Mouse (Mus musculus): ENCODE results near the gene Itln1. TPM values are rescaled to one million over a fixed set of nuclear protein-coding genes. Genes with fewer than 3 reads are reported as not detected.

Gene Itln1
- not detected for total RNA-seq (2021)
- long read RNA-seq, experiment 1, result 0 reads
- long read RNA-seq, experiment 2, result 0 reads

GRCm38 (mm10) chr1:171535194-171535593 is at the start of gene Itln1:
Gene Itln1, minus strand, starts transcription at chr1:171535294.
- no peak for DNase-seq (ENCODE audit: low spot score in 2 of 2)

DNA sequence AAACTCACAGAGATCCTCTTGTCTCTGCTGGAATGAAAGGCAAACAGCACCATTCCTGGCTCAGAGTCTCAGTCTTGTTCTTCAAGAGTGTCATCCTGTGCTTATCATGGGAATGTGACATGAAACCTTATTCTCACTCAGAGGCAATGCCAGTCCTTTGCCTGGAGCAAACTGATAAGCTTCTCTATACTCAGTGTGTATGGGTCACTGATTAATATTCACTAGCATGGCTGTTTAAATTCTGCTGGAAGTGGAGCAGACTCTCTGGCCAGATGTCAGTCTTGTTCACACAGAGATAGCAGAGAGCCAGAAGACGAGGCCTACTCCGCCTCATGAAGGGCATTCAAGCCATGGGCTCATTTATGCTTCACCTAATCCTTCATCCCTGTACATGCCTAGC is 49.5 kb upstream of the Itln1 start:
- no peak for DNase-seq (ENCODE audit: low spot score in 2 of 2)

GRCm38 (mm10) chr1:171577168-171577567 is 42.1 kb upstream of the Itln1 start:
- no peak for DNase-seq (ENCODE audit: low spot score in 2 of 2)

DNA sequence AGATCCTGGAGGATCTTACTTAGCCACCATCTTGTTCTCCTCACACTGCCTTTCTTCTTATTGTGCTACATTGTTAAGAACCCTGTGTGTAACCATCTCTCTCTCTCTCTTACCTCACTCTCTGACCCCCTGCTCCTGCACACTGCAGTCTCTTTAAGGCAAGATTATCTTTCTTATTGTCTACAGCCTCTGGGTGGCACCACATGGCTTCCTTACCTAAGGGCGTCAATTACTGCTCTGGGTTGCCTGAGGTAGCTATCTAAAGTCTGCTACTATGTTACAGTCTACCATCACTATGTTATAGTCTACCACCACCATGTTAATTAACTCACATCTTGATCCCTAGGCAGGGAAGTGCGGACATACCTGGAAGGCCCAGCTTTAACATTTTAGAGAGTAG is 33.3 kb upstream of the Itln1 start:
- DNase-seq (ENCODE audit: low spot score in 2 of 2), result no peak

GRCm38 (mm10) chr1:171566777-171567176 is 31.7 kb upstream of the Itln1 start:
- DNase-seq (ENCODE audit: low spot score in 2 of 2), result peak; percentile 13 to 34

DNA sequence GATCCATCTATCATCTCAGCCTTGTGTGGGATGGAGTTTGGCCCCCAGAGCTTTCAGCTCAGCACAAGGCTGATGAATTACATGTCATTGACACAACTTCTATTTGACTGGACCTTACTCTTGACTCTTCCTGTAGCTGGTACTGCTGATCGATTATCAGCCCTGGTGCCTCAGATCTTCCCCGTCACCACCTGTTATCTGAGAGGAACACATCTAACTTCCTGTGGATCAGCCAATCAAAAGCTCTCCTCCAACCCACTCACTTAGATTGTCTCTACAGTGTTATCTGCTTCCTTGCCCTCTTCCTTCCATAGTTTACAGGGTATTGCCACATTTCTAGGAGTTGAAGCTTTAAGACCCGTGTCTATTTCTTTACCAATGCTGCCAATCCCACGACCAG is 30.8 kb upstream of the Itln1 start:
- no peak for DNase-seq (ENCODE audit: low spot score in 2 of 2)

- DNase-seq (ENCODE audit: low spot score in 2 of 2), result no peak
These were observed 29.2 kb upstream of the Itln1 start for GRCm38 (mm10) chr1:171564247-171564646.

- no peak for DNase-seq (ENCODE audit: low spot score in 2 of 2)
These were observed 27.9 kb upstream of the Itln1 start for GRCm38 (mm10) chr1:171563042-171563441.

DNA sequence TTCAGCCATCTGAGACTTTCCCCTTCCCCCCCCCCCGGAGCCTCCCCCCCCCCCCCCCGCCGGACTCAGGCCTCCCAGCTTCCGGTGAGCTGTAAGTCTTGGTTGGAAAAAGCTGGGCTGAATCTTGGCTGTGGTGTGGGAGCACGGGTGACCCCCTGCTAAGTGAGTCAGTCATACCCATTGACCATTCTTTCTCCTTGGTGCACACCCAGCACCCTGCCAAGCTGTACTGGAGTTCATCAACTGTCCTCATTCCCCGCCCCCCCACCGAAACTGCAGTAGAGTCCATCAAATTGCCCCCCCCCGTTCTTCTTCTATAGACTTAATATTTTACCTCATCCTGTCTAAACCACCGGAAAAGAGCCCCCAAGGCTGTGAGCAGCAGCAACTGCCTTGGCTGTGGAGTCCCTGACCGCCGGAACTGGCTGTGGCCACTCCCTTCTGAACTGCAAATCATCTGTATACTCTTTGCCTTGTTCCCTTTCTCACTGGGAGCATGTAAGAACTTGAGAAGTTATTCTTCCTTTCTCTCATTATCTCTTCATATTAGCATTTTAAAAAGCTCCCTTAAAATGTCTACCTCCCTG is 26.6 kb upstream of the Itln1 start:
- no peak for DNase-seq (ENCODE audit: low spot score in 2 of 2)

DNA sequence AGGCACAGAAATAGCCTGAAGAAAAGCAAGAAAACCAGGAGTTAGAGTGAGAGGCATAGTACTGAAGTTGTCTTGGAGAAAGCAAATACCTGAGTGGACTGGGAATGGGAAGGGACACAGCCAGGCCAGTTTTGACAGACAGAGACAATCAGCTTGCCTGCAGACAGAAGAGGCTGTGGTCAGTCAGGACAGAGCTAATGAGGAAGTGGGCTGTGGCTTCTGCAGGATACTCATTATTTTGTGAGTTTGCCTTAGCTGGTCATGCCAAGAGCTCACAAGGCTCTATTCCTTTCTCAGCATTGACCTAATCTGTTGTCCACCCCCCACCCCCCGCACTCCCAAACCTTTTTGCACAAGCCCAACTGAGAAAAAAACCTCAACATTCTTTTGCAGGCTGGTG is 26.1 kb upstream of the Itln1 start:
- no peak for DNase-seq (ENCODE audit: low spot score in 2 of 2)

DNA sequence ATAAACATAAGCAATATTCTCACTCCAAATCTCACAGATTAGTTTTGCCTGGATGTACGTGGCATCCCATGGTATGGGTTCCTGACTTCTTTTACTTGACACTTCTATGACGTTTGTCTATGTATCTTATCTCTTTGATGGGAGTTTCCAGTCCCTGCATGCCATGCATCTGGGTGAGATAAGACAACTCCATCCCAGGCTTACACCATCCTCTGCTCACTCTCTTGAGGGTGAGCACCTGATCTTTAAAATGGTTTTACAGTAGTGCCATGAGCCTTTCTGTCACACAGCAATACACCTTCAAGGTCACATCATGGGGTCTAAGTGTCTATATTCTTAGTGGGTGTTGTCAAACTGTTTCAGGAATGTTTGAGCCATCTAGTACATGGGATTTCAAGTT is 25.2 kb upstream of the Itln1 start:
- no peak for DNase-seq (ENCODE audit: low spot score in 2 of 2)

DNA sequence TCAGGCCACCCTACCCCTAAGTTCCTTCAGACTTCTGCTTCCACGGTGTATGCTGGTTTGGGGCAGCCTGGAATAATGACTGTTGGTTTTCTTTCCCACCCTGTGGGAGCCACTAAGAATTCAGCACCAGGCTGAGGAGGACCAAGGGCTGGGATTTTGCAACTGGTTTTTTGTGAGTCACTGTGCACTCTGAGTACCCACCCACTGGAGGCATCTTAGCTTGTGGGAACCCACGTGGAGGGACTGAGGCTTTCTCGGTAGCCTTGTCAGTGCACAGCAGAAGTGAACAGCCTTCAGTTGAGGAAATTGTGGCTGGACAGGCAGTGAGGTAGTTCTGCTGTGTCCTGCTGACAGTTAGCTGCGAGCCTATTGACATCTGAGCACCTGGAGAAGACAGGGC is 23.8 kb upstream of the Itln1 start, which contains the start of gene Cd244a:
Gene Cd244a, plus strand, starts transcription at position 296 of the 400 bp plus-strand sequence.
- no peak for DNase-seq (ENCODE audit: low spot score in 2 of 2)

GRCm38 (mm10) chr1:171558407-171558806 is 23.3 kb upstream of the Itln1 start:
- DNase-seq (ENCODE audit: low spot score in 2 of 2), result no peak

DNA sequence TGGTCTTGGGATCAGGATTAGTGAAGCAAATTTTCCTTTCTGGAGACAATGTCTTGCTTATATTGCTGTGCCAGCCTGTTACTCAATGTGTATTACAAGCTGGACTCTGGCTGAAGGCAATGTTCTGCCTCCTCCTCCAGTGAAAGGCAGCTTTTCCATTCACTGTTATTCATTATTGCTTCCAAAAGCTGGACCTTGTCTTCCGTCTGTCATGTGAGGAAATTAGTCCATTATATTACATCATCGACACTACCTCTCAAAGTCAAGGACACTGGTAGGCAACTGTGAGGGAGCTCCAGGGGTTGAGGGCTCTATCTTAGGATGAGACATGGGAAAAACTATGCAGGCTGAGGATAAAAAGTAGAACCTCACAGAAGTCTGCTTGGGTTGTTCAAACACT is 21.3 kb upstream of the Itln1 start:
- DNase-seq (ENCODE audit: low spot score in 2 of 2), result no peak

GRCm38 (mm10) chr1:171553359-171554341 is 18.6 kb upstream of the Itln1 start:
- DNase-seq (ENCODE audit: low spot score in 2 of 2), result no peak

GRCm38 (mm10) chr1:171552230-171552629 is 17.1 kb upstream of the Itln1 start:
- DNase-seq (ENCODE audit: low spot score in 2 of 2), result no peak

GRCm38 (mm10) chr1:171551326-171551725 is 16.2 kb upstream of the Itln1 start:
- no peak for DNase-seq (ENCODE audit: low spot score in 2 of 2)

GRCm38 (mm10) chr1:171540694-171541093 is 5.6 kb upstream of the Itln1 start:
- no peak for DNase-seq (ENCODE audit: low spot score in 2 of 2)

DNA sequence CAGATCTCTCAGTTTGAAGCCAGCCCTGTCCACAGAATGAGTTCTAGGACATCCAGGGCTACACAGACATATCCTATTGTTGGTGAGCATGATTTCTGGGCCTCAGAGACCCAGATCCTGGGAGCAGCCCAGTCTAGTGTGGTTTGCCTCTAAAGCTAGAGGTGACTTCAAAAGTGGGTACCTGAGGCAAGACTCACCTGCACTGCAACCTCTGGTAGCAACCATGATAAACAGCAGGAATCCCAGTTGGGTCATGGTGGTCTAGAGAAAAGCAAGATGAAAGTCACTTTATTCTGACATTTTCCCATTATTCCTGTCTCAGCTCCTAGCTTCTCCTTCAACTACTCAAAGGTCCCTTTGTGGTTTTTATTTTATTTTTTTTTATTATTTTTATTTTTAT is 537 bp downstream of the Itln1 start:
- no peak for DNase-seq (ENCODE audit: low spot score in 2 of 2)

- no peak for DNase-seq (ENCODE audit: low spot score in 2 of 2)
These were observed 2.3 kb downstream of the Itln1 start for GRCm38 (mm10) chr1:171532830-171533229.

DNA sequence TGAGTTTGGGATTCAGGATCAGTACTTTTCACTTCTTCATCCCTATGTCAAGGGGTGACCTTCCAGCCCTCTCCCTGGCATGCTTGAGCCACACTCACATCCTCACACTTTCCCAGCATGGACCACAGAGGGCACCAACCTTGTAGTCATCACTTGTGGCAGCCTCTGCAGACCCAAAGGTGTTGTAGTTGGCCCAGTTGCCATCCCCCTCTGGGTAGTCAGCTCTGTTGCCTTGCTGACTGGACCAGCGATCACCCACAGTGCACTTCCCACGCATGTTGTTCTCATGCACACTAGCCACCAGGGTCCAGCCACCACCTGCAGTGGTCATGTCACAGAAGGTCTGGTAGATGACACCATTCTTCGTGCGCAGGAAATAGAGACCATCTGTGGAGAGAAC is 3.7 kb downstream of the Itln1 start:
- no peak for DNase-seq (ENCODE audit: low spot score in 2 of 2)

GRCm38 (mm10) chr1:171515557-171515956 is 19.5 kb downstream of the Itln1 start:
- no peak for DNase-seq (ENCODE audit: low spot score in 2 of 2)

Measured in left cerebral cortex, adult 18-20 months (tissue).